Mouse (Mus musculus): ENCODE data around the gene Exd2.

Exd2 gene

GRCm38 (mm10) chr12:80498356-80498755, 35.5 kb downstream of the Exd2 start:
- DNase-seq: no peak

GRCm38 (mm10) chr12:80500506-80500905, 37.6 kb downstream of the Exd2 start:
- no peak for DNase-seq

- DNase-seq: no peak
Measured at GRCm38 (mm10) chr12:80504718-80505117, 41.8 kb downstream of the Exd2 start.

GRCm38 (mm10) chr12:80507041-80507745, 44.3 kb downstream of the Exd2 start:
- peak; percentile 22 to 24 for DNase-seq

GRCm38 (mm10) chr12:80517977-80518376, 55.1 kb downstream of the Exd2 start, which contains the start of gene Galnt16:
Galnt16 (plus strand) TSS chr12:80518277.
- DNase-seq: no peak

- DNase-seq: no peak
Measured at GRCm38 (mm10) chr12:80518393-80518756, 55.5 kb downstream of the Exd2 start.

GRCm38 (mm10) chr12:80518757-80519620, 56.1 kb downstream of the Exd2 start:
- DNase-seq: peak in 1 of 2 experiments; percentile 17

GRCm38 (mm10) chr12:80519621-80520332, 56.9 kb downstream of the Exd2 start:
- no peak for DNase-seq

- no peak for DNase-seq
Measured at GRCm38 (mm10) chr12:80522006-80522405, 59.1 kb downstream of the Exd2 start.

GRCm38 (mm10) chr12:80524276-80524921, 61.5 kb downstream of the Exd2 start:
- DNase-seq: no peak

- no peak for DNase-seq
Measured at GRCm38 (mm10) chr12:80525513-80525912, 62.6 kb downstream of the Exd2 start.

- DNase-seq: no peak
Measured at GRCm38 (mm10) chr12:80526511-80526910, 63.6 kb downstream of the Exd2 start.

- no peak for DNase-seq
Measured at GRCm38 (mm10) chr12:80527727-80528389, 65.0 kb downstream of the Exd2 start.

GRCm38 (mm10) chr12:80530052-80530451, 67.2 kb downstream of the Exd2 start:
- DNase-seq: no peak

GRCm38 (mm10) chr12:80530630-80531029, 67.7 kb downstream of the Exd2 start:
- no peak for DNase-seq

- no peak for DNase-seq
Measured at GRCm38 (mm10) chr12:80531585-80531984, 68.7 kb downstream of the Exd2 start.

- DNase-seq: peak; percentile 47 to 60
Measured at GRCm38 (mm10) chr12:80533876-80534275, 71.0 kb downstream of the Exd2 start.

GRCm38 (mm10) chr12:80537313-80537712, 74.4 kb downstream of the Exd2 start:
- DNase-seq: no peak

GRCm38 (mm10) chr12:80538311-80538710, 75.4 kb downstream of the Exd2 start:
- DNase-seq: no peak

- no peak for DNase-seq
Measured at GRCm38 (mm10) chr12:80545310-80545709, 82.4 kb downstream of the Exd2 start.

- DNase-seq: peak in 1 of 2 experiments; percentile 7
Measured at GRCm38 (mm10) chr12:80549646-80550045, 86.8 kb downstream of the Exd2 start.
